Mouse (Mus musculus) heart, embryonic 11.5 days (tissue): ENCODE measurements around the gene Cmss1. TPM values are rescaled to one million over a fixed set of nuclear protein-coding genes. Genes with fewer than 3 reads are reported as not detected.

Source experiments
- ATAC-seq: fragments of 200-750 bp; cut with Nextera tagmentation; replicated peaks from 2 replicates; pipeline ENCODE4 v1.8.0; 2017; ENCODE audit warnings: moderate library complexity; ENCODE audit not compliant: insufficient number of reproducible peaks, low FRiP score, low TSS enrichment
- H3K27ac ChIP-seq: fragments of 300-500 bp; sonication (generic); 2 replicates; pipeline ENCODE4 v1.5.1; 2014; ENCODE audit warnings: mild to moderate bottlenecking, low read depth, low read length
- H3K27me3 ChIP-seq: fragments of 300-500 bp; sonication (generic); 2 replicates; pipeline ENCODE4 v1.6.1; 2014; ENCODE audit warnings: mild to moderate bottlenecking, low read length, mixed read lengths; ENCODE audit not compliant: control insufficient read depth, insufficient read depth
- H3K36me3 ChIP-seq: fragments of 300-500 bp; sonication (generic); 2 replicates; pipeline ENCODE4 v1.6.1; 2014; ENCODE audit warnings: mild to moderate bottlenecking, low read length, moderate library complexity, mixed read lengths; ENCODE audit not compliant: control insufficient read depth, insufficient read depth
- H3K4me1 ChIP-seq: fragments of 300-500 bp; sonication (generic); 2 replicates; pipeline ENCODE4 v1.6.1; 2014; ENCODE audit warnings: low read length; ENCODE audit not compliant: control insufficient read depth, insufficient read depth
- H3K4me2 ChIP-seq: fragments of 300-500 bp; sonication (generic); 2 replicates; pipeline ENCODE4 v1.6.1; 2014; ENCODE audit warnings: mild to moderate bottlenecking, moderate library complexity
- H3K4me3 ChIP-seq: fragments of 300-500 bp; sonication (generic); 2 replicates; pipeline ENCODE4 v1.5.1; 2014; ENCODE audit warnings: low read depth, low read length
- H3K9ac ChIP-seq: fragments of 300-500 bp; sonication (generic); 2 replicates; pipeline ENCODE4 v1.6.1; 2014; ENCODE audit warnings: mild to moderate bottlenecking, low read depth, low read length, moderate library complexity
- H3K9me3 ChIP-seq: fragments of 300-500 bp; sonication (generic); replicated peaks from 2 replicates; pipeline ENCODE4 v1.6.1; 2016; ENCODE audit warnings: low read length; ENCODE audit not compliant: control insufficient read depth
- WGBS: fragments of 180-500 bp; shearing (Covaris S2); extraction: QIAGEN DNeasy Blood & Tissue Kit; methylation state at CpG from one replicate; pipeline ENCODE4 v1.1.7; 2014; ENCODE audit not compliant: insufficient replicate concordance; 5-methylcytosine and 5-hydroxymethylcytosine counted together
- polyA plus RNA-seq: library from polyadenylated mRNA; unstranded; fragments of >200 nt; fragmentation: Nextera tagmentation; extraction: Ambion mirVana; gene quantifications from 2 replicates; pipeline ENCODE4 v1.2.1, GENCODE M21; 2014

The Cmss1 gene
- polyA plus RNA-seq, 1 experiment from 2014 or later = 36.6 TPM

DNA sequence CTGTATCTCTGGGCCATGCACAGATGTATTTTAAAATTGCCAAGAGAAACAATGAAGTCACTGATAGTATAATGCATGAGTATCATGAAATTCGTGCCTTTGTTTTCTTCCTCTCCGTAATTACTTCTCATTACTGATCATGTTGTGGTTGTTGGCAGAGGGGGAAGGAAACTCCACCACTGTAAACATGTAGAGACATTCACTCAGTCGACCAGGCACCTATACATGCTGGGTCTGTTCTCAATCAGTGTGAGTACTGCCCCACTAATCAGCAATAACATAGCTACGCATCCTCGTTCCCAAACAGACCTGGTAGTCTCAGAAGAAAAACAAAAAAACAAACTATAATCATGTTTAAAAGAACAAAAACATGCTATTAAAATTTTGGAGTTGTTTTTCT lies 103.9 kb downstream of the Cmss1 start:
- Histone ChIP-seq H3K4me1 (no peaks in the 10 kb centered on the region), H3K27me3 (no peaks in the 10 kb centered on the region), H3K4me2 (no peak overlapping the region), H3K4me3 (no peak overlapping the region), H3K9ac (no peak overlapping the region), H3K36me3 (no peaks in the 10 kb centered on the region), H3K9me3 (no peaks in the 10 kb centered on the region), H3K27ac (no peak overlapping the region)
- ATAC-seq = no peak
- 58% methylated on average over 5 of the region's 5 CpGs for WGBS

DNA sequence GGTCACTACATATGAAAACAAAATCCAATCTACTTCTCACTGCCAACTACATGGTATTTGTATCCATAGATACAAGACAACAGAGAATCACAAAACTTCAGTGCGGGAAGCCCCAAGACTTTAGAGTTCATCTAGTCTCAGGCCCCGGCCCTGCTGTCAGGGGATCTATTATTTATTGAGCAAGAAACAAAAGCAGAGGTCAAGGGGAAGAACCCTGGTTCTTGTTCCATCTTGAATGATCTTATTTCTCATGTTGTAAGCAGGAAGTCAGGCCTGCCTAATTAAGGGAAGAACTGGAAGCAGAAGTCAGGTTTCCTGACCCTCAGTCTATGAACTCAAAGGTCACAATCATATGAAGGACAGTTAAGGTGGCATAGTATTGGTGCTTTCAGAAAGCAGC lies 104.4 kb downstream of the Cmss1 start:
- H3K4me1 ChIP-seq = no peaks in the 10 kb centered on the region; the same call in 1 of the 2 replicates
- 66% methylated on average over 2 of the region's 2 CpGs for WGBS
- H3K9ac ChIP-seq = no peak overlapping the region
- H3K27ac ChIP-seq = no peak overlapping the region
- H3K9me3 ChIP-seq = no peaks in the 10 kb centered on the region
- H3K4me2 ChIP-seq = no peak overlapping the region
- H3K27me3 ChIP-seq = no peaks in the 10 kb centered on the region
- no peak for ATAC-seq
- H3K4me3 ChIP-seq = no peak overlapping the region
- H3K36me3 ChIP-seq = no peaks in the 10 kb centered on the region

DNA sequence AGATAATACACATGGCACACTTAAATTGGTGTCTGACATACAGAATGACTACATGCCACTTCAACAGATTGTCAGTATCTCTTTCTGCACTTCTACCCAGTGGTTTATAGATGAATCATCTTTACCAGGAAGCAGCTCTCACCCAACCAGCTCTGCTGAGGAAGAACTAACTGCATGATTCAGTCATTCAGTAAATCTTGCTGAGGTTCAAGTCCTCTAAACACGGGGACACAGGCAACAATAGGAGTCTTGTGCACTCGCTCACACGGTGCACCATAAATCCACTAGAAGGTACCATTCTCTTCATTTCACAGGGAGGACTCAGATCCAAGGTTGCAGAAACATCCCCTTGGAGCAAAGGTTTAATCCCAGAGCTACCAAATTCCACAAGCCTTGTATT lies 105.8 kb downstream of the Cmss1 start:
- ATAC-seq = no peak
- Histone ChIP-seq H3K36me3 (no peaks in the 10 kb centered on the region), H3K4me2 (no peak overlapping the region), H3K9ac (no peak overlapping the region), H3K4me3 (no peak overlapping the region), H3K4me1 (peaks cover 7% of the 10 kb centered on the region; the same call in 1 of the 2 replicates), H3K27me3 (no peaks in the 10 kb centered on the region), H3K27ac (no peak overlapping the region), H3K9me3 (no peaks in the 10 kb centered on the region)
- 68% methylated on average over 3 of the region's 3 CpGs for WGBS

DNA sequence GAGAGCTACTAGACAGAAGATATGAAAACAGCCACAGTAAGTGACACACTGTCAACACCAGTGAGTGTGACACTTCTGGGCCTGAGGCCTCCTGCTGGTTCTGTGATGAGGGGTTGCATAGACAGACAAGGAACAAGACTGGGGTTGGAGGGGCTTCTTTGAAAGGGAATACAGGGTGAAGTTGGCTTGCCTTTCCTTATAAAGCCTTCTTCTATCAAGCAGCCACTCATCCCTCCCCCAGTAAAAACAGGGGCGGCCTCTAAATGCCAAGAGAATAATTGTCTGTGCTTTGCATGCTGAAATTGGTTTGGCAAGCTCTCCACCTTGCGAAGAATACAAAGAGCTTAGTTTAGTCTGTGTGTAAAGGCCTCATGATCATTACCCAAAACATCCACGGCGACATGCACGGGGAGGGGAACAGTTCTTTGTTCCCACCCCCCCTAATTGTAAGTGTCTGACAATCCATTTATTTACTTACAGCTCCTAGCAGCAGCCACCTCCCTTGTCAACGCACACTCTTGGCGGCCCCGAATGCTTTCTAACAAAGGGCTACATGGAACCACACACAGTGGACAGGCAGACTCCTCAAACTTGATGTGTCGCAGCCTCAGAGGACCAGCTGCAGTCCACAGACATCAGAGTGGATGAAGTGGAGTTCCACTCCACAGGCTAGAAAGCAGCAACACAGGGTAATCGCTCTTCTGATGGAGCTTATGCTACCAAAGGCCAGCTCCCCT lies 110.1 kb downstream of the Cmss1 start:
- no peak overlapping the region for H3K4me3 ChIP-seq
- H3K27me3 ChIP-seq = no peaks in the 10 kb centered on the region
- ATAC-seq = no peak; the same call in 1 of the 2 replicates
- peaks cover 7% of the 10 kb centered on the region; the same call in 1 of the 2 replicates for H3K4me1 ChIP-seq
- WGBS = 67% methylated on average over 10 of the region's 10 CpGs
- no peak overlapping the region for H3K9ac ChIP-seq
- no peaks in the 10 kb centered on the region for H3K36me3 ChIP-seq
- no peak overlapping the region for H3K4me2 ChIP-seq
- H3K27ac ChIP-seq = no peak overlapping the region; the same call in 1 of the 2 replicates
- H3K9me3 ChIP-seq = no peaks in the 10 kb centered on the region

DNA sequence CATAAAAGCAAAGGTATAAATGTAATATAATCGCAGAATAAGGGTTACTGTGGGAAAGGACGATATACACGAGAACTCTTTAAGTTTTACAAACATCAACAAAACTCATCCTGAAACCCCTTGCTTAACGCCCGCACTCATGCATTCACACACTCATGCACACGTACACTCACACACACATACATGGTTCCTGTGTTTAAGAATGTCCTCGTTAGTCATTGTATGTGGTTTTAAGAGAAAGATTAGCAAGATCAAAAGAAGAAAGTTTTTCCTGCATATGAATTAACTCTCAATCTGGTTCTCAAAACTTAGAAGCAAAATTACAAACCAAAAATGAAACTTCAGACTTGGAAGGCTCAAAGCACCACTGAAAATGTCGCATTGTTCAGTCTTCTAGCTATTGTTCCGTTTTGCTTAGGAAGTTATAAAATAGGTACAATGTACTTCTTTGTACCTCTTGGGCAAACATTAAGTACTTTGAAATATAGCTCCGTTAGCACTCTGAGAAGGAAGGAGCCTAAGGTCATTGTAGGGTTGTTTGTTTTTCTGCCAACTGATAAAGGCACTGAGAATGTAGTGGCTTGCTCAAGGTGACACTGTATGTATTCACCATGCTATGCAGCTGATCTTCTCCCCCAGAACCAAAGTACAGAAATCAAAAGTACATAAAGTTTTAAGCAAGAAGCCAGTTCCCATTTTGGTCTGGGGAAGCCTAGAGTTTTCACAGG lies 111.0 kb downstream of the Cmss1 start:
- Histone ChIP-seq H3K4me3 (no peak overlapping the region), H3K27ac (no peak overlapping the region), H3K4me2 (no peak overlapping the region), H3K36me3 (no peaks in the 10 kb centered on the region), H3K4me1 (peaks cover 7% of the 10 kb centered on the region; the same call in 1 of the 2 replicates), H3K9me3 (no peaks in the 10 kb centered on the region), H3K9ac (no peak overlapping the region), H3K27me3 (no peaks in the 10 kb centered on the region)
- ATAC-seq = no peak
- 71% methylated on average over 10 of the region's 10 CpGs for WGBS

DNA sequence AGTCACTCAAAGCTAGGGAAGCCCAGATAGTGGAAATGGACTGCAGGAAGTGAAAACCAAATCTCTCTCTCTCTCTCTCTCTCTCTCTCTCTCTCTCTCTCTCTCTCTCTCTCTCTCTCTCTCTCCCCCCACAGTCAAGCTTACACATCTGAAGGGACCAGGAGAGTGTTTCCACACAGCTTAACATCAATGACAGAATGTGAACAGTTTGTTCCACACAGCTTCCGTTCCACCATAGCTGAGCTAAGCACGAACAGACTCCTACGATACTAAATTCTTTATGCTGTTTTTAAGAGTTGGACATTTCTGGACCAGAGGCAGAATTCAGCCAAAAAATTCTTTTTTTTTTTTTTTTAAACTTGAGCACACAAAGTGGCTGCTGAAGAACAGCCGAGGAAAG lies 114.8 kb downstream of the Cmss1 start:
- Histone ChIP-seq H3K4me1 (peaks cover 3% of the 10 kb centered on the region; the same call in 1 of the 2 replicates), H3K36me3 (no peaks in the 10 kb centered on the region), H3K9me3 (no peaks in the 10 kb centered on the region), H3K4me2 (no peak overlapping the region), H3K27ac (no peak overlapping the region), H3K9ac (no peak overlapping the region), H3K27me3 (no peaks in the 10 kb centered on the region), H3K4me3 (no peak overlapping the region)
- 89% methylated on average over 4 of the region's 4 CpGs for WGBS
- no peak for ATAC-seq

DNA sequence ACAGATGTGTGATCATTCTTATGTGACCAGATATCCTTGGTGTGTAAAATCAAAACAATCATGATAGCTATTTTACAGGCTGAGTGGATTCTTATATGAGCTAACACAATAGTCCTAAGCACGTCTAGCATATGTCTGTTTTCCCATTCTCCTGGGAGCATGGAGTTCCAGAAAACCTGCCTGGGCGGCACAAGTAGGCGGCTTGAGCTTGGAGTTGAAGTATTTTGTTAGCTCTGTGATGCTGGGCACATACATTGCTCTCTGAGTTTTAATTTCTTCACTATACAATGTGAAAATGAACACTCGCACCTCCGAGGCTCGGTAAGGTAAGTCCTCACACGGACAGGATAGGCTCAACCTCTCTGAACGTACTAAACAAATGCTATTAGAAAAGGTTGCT lies 116.0 kb downstream of the Cmss1 start:
- Histone ChIP-seq H3K4me1 (no peaks in the 10 kb centered on the region), H3K27ac (no peak overlapping the region), H3K9ac (no peak overlapping the region), H3K9me3 (no peaks in the 10 kb centered on the region), H3K27me3 (no peaks in the 10 kb centered on the region), H3K4me2 (no peak overlapping the region), H3K36me3 (no peaks in the 10 kb centered on the region), H3K4me3 (no peak overlapping the region)
- 92% methylated on average over 8 of the region's 8 CpGs for WGBS
- no peak for ATAC-seq

DNA sequence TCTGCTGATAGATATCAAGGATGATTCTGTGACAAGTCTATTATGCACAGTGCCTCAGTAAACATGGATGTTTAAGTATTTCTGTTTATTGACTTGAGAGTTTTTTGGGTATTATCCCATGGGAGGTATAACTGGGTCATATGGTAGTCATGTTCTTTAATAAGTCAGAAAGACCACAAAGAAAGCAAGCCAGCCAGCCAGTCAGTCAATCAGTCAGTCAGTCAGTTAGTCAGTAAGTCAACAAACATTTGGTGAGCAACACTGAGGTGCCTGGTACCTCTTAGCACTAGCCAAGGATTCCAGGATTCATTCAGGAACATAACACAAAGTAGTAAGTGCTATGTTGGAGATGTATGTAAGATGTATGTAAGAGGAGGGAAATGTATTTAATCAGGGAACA lies 118.0 kb downstream of the Cmss1 start:
- H3K4me1 ChIP-seq = peaks cover 7% of the 10 kb centered on the region
- no peaks in the 10 kb centered on the region for H3K27me3 ChIP-seq
- H3K9ac ChIP-seq = no peak overlapping the region
- H3K4me3 ChIP-seq = no peak overlapping the region
- H3K4me2 ChIP-seq = no peak overlapping the region
- ATAC-seq = no peak
- no peaks in the 10 kb centered on the region for H3K36me3 ChIP-seq
- no peaks in the 10 kb centered on the region for H3K9me3 ChIP-seq
- H3K27ac ChIP-seq = no peak overlapping the region
